Mouse (Mus musculus): Measurements from ENCODE around the gene Grtp1. TPM values are rescaled to one million over a fixed set of nuclear protein-coding genes. Genes with fewer than 3 reads are reported as not detected.
A peak's percentile ranks its signal among the peaks of the same experiment; 100 is the strongest.

Grtp1 gene
- total RNA-seq, 4 experiments from 2014 or later, result 3.7 to 6.6 (median 4.6) TPM

Small RNA genes lying within 50 kb of the gene (microRNA-seq; reads per million reads assigned to microRNA genes)
- gene Mir1968, result 25.5 reads per million, percentile 40 among the genes with 10 or more reads in this experiment
- not detected for gene Mir7065

Other genes with a start within 250 kb of the Grtp1 start
- gene F7, start 174.6 kb downstream of the Grtp1 start, total RNA-seq (2022), result 1 to 10 TPM in 1 of 4 experiments, under 1 TPM in 2, not detected in 1; 0.22 to 2.2 (median 0.31) TPM
- 1 to 10 TPM in 1 of 4 experiments, under 1 TPM in 3; 0.35 to 5.7 (median 0.47) TPM for gene F10, start 163.3 kb downstream of the Grtp1 start, total RNA-seq (2022)
- not detected for gene Proz, start 139.7 kb downstream of the Grtp1 start, total RNA-seq (2022)
- 1 to 10 TPM; 8.4 to 9.7 (median 9.4) TPM for gene Pcid2, start 95.2 kb downstream of the Grtp1 start, total RNA-seq (2022)
- gene Cul4a, start 95.0 kb downstream of the Grtp1 start, total RNA-seq (2022), result 10 to 100 TPM; 75.8 to 84.1 (median 80.2) TPM
- gene Lamp1, start 41.5 kb downstream of the Grtp1 start, total RNA-seq (2022), result 100 to 1,000 TPM; 413 to 443 (median 429) TPM
- gene Adprhl1, start 53.5 kb upstream of the Grtp1 start, total RNA-seq (2022), result 100 to 1,000 TPM; 586 to 686 (median 600) TPM
- gene Dcun1d2, start 87.5 kb upstream of the Grtp1 start, total RNA-seq (2022), result 10 to 100 TPM; 67.1 to 79.4 (median 73.3) TPM
- 10 to 100 TPM; 28.3 to 38.8 (median 33.8) TPM for gene Tmco3, start 87.6 kb upstream of the Grtp1 start, total RNA-seq (2022)
- 10 to 100 TPM; 34.4 to 43.9 (median 38.3) TPM for gene Tfdp1, start 138.1 kb upstream of the Grtp1 start, total RNA-seq (2022)
- not detected for gene Atp4b, start 196.2 kb upstream of the Grtp1 start, total RNA-seq (2022)
- gene Grk1, start 204.5 kb upstream of the Grtp1 start, total RNA-seq (2022), result not detected
- 1 to 10 TPM; 3.7 to 7.5 (median 5.7) TPM for gene Tmem255b, start 234.6 kb upstream of the Grtp1 start, total RNA-seq (2022)